Mouse (Mus musculus) lung, adult 2 months (tissue): ENCODE data around the gene Pxdn.

Source experiments
- CTCF ChIP-seq: fragments of 200-500 bp; IDR thresholded peaks from 2 replicates; pipeline ENCODE4 v1.5.1; 2011; ENCODE audit warnings: mild to moderate bottlenecking, low read length, control low read depth; ENCODE audit not compliant: insufficient read depth
- POLR2A ChIP-seq: fragments of 200-500 bp; IDR thresholded peaks from 2 replicates; pipeline ENCODE4 v1.6.1; 2011; ENCODE audit warnings: low read depth, mild to moderate bottlenecking, control low read depth, low read length, borderline replicate concordance; ENCODE audit errors: extremely low read depth

- TF ChIP-seq CTCF (no peak), POLR2A (no peak)
Observed at GRCm38 (mm10) chr12:30035406-30035805, 98.0 kb downstream of the Pxdn start.
